Mouse (Mus musculus) C2C12 (cell line): ENCODE data around the gene Morf4l1. TPM values are rescaled to one million over a fixed set of nuclear protein-coding genes. Genes with fewer than 3 reads are reported as not detected.
A peak's percentile ranks its signal among the peaks of the same experiment; 100 is the strongest.
"Not testable (repeated sequence)": the region's sequence is repeated elsewhere in the genome, so short reads cannot be mapped to it uniquely, and the experiment has no call there.

Experiments used
- H3K27me3 ChIP-seq: one replicate; pipeline ENCODE4 v1.6.1; 2011; ENCODE audit not compliant: control insufficient read depth, insufficient read depth, insufficient read length
- H3K36me3 ChIP-seq: one replicate; pipeline ENCODE4 v1.6.1; 2011; ENCODE audit not compliant: control insufficient read depth, insufficient read depth
- H3K4me3 ChIP-seq: one replicate; pipeline ENCODE4 v1.5.1; 2011; ENCODE audit warnings: mild to moderate bottlenecking, control low read depth; ENCODE audit not compliant: poor library complexity, insufficient read depth, severe bottlenecking
- H3K79me2 ChIP-seq: one replicate; pipeline ENCODE4 v1.6.1; 2011; ENCODE audit not compliant: control insufficient read depth, insufficient read depth
- H3K79me3 ChIP-seq: one replicate; pipeline ENCODE4 v1.6.1; 2011; ENCODE audit warnings: low read depth, control low read depth
- H3ac ChIP-seq: one replicate; pipeline ENCODE3; 2011; ENCODE audit warnings: low read depth; ENCODE audit not compliant: control insufficient read depth, insufficient read length
- CEBPB ChIP-seq: IDR thresholded peaks from one replicate; pipeline ENCODE4 v1.6.1; 2011; ENCODE audit warnings: low read depth, mild to moderate bottlenecking, control low read depth, moderate library complexity
- CTCF ChIP-seq: IDR thresholded peaks from one replicate; pipeline ENCODE4 v1.5.1; 2011; ENCODE audit not compliant: control insufficient read depth, insufficient read depth, insufficient read length
- FOSL1 ChIP-seq: IDR thresholded peaks from one replicate; pipeline ENCODE4 v1.8.0; 2011; ENCODE audit warnings: mild to moderate bottlenecking, low read length; ENCODE audit not compliant: poor library complexity, insufficient read depth, severe bottlenecking
- MAX ChIP-seq: IDR thresholded peaks from one replicate; pipeline ENCODE4 v1.6.1; 2011; ENCODE audit warnings: mild to moderate bottlenecking, control low read depth
- MYOD1 ChIP-seq: IDR thresholded peaks from one replicate; pipeline ENCODE4 v1.6.1; 2011; ENCODE audit warnings: low read depth; ENCODE audit not compliant: control insufficient read depth, insufficient read length
- MYOG ChIP-seq: IDR thresholded peaks from one replicate; pipeline ENCODE4 v1.6.1; 2011; ENCODE audit not compliant: control insufficient read depth, insufficient read length; ENCODE audit errors: extremely low read depth
- USF1 ChIP-seq: IDR thresholded peaks from one replicate; pipeline ENCODE4 v1.6.1; 2011; ENCODE audit warnings: low read depth, mild to moderate bottlenecking, control low read depth, moderate library complexity
- polyA plus RNA-seq: library from polyadenylated mRNA; unstranded; fragments of >200 nt; fragmentation: generic; extraction: Trizol; gene quantifications from one replicate; pipeline ENCODE4 v1.2.1, GENCODE M21; 2012; ENCODE audit warnings: missing spikeins

Gene Morf4l1
- polyA plus RNA-seq, 1 experiment = 151 TPM

GRCm38 (mm10) chr9:90087906-90088485 lies 26.6 kb downstream of the Morf4l1 start:
- TF ChIP-seq MYOG = no peak
- TF ChIP-seq FOSL1 = no peak
- no peak for TF ChIP-seq CEBPB
- no peak for TF ChIP-seq USF1
- TF ChIP-seq CTCF = no peak
- TF ChIP-seq MYOD1 = no peak
- TF ChIP-seq MAX = no peak
- Histone ChIP-seq H3K79me2 (peaks cover 5% of the 10 kb centered on the region), H3K36me3 (peaks cover 35% of the 10 kb centered on the region), H3K4me3 (no peak overlapping the region), H3K27me3 (no peaks in the 10 kb centered on the region), H3ac (no peak overlapping the region), H3K79me3 (peaks cover 1% of the 10 kb centered on the region)

- Histone ChIP-seq H3K27me3 (no peaks in the 10 kb centered on the region), H3K79me3 (no peaks in the 10 kb centered on the region), H3K4me3 (no peak overlapping the region), H3ac (no peak overlapping the region), H3K36me3 (peaks cover 13% of the 10 kb centered on the region), H3K79me2 (no peaks in the 10 kb centered on the region)
- TF ChIP-seq CEBPB (no peak), MYOD1 (peak; percentile 87), MYOG (no peak)
Measured at GRCm38 (mm10) chr9:90084766-90085468, 29.7 kb downstream of the Morf4l1 start.

GRCm38 (mm10) chr9:90084152-90084551 lies 30.4 kb downstream of the Morf4l1 start:
- H3K36me3 ChIP-seq = peaks cover 5% of the 10 kb centered on the region
- H3K27me3 ChIP-seq = no peaks in the 10 kb centered on the region
- no peak overlapping the region for H3K4me3 ChIP-seq
- H3ac ChIP-seq = no peak overlapping the region
- H3K79me3 ChIP-seq = no peaks in the 10 kb centered on the region
- H3K79me2 ChIP-seq = no peaks in the 10 kb centered on the region
- TF ChIP-seq MAX (no peak), MYOG (no peak), MYOD1 (no peak), CTCF (no peak), FOSL1 (no peak), CEBPB (no peak), USF1 (no peak)

- Histone ChIP-seq H3K36me3 (no peaks in the 10 kb centered on the region), H3K4me3 (no peak overlapping the region), H3ac (no peak overlapping the region), H3K79me2 (no peaks in the 10 kb centered on the region), H3K27me3 (no peaks in the 10 kb centered on the region), H3K79me3 (no peaks in the 10 kb centered on the region)
- TF ChIP-seq USF1 = no peak
- TF ChIP-seq MYOD1 = no peak
Measured at GRCm38 (mm10) chr9:90082992-90083391, 31.6 kb downstream of the Morf4l1 start.

- not testable (repeated sequence) for H3K79me2 ChIP-seq, H3ac ChIP-seq, H3K79me3 ChIP-seq, H3K4me3 ChIP-seq, H3K27me3 ChIP-seq, H3K36me3 ChIP-seq
Measured at GRCm38 (mm10) chr9:90081961-90082360, 32.6 kb downstream of the Morf4l1 start.

GRCm38 (mm10) chr9:90076849-90077461 lies 37.6 kb downstream of the Morf4l1 start:
- TF ChIP-seq FOSL1 (no peak), MAX (no peak), CEBPB (no peak), MYOG (no peak), MYOD1 (no peak), USF1 (no peak), CTCF (peak; percentile 40)
- H3K36me3 ChIP-seq = no peaks in the 10 kb centered on the region
- H3K4me3 ChIP-seq = no peak overlapping the region
- H3K27me3 ChIP-seq = no peaks in the 10 kb centered on the region
- H3K79me3 ChIP-seq = no peaks in the 10 kb centered on the region
- no peaks in the 10 kb centered on the region for H3K79me2 ChIP-seq
- H3ac ChIP-seq = no peak overlapping the region
